Mouse (Mus musculus) liver, embryonic 14.5 days (tissue): ENCODE measurements at regions not wholly inside any gene's neighbourhood (a gene's known extent, or its start where the extent isn't known, plus 50 kb on each side); places are given as distances from the start of the nearest gene placed in this dataset.

ENCODE experiments used
- CTCF ChIP-seq: IDR thresholded peaks from 2 replicates; pipeline ENCODE4 v1.5.1; 2016; ENCODE audit warnings: antibody characterized with exemption, low read depth, control low read depth
- EP300 ChIP-seq: IDR thresholded peaks from 2 replicates; pipeline ENCODE4 v1.6.1; 2016; ENCODE audit warnings: antibody characterized with exemption, low read depth

DNA sequence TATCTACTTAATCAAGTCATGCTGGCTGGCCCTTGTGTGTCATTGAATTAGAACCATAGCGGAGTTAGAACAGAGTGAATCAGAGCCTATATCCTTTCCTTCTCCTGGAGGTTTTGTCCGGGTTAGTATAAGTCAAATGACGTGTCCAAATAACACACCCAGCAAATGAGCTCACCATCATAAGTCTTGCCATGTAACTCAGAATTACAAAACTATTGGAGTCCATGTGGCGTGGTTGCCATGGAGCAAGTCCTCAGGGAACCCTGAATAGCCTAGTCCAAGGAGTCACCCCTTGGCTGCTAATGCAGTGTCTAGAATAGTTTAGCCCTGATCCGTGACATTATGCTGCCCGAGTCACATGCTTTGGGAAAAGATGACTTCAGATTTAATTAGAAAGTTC lies 57.7 kb upstream of the Ugp2 start:
- TF ChIP-seq CTCF (no peak), EP300 (no peak)
